ENCODE assay signal across 12 mouse cellular contexts in genomic region chr7:49636491-49637115, GRCm38 (mm10). TPM values are rescaled to one million over a fixed set of nuclear protein-coding genes. Genes with fewer than 3 reads are reported as not detected.
A peak's percentile ranks its signal among the peaks of the same experiment; 100 is the strongest.
DNase-seq lines count a peak whose midpoint lies in the region; ATAC-seq and TF ChIP-seq lines count a peak whose summit lies in the region.
"Had no signal": no experiment of that assay in that cellular context is flagged by ENCODE, and none has a peak within 500 bp of the region (broad histone marks: within the 10 kb centered on the region; RNA-seq: fewer than 3 reads in every experiment).

TSS of gene Dbx1 (minus strand) at chr7:49636849.

- ATAC-seq in lung, embryonic 14.5 days (ENCODE audit: insufficient read depth) = no peak
- ATAC-seq in lung, postnatal 0 days = no peak
- ATAC-seq in forebrain, embryonic 13.5 days = peak; percentile 43; the same call in 1 of the 2 replicates

- 1% methylated on average over 33 of the region's 33 CpGs for WGBS in lung, embryonic 14.5 days
- WGBS in lung, postnatal 0 days = 2% methylated on average over 24 of the region's 33 CpGs
- under 1% methylated on average over 33 of the region's 33 CpGs for WGBS in forebrain, embryonic 13.5 days
- WGBS in midbrain, embryonic 10.5 days = under 1% methylated on average over 33 of the region's 33 CpGs

- DNase-seq in lung, embryonic 14.5 days = peak; percentile 11
- no peak for DNase-seq in lung, postnatal 0 days (ENCODE audit: low spot score)
- peak; percentile 84 for DNase-seq in midbrain, embryonic 10.5 days (ENCODE audit: low spot score)
- DNase-seq in kidney, adult 9 months = no peak
- DNase-seq in gastrocnemius, postnatal 14 days = no peak
- no peak for DNase-seq in gastrocnemius, postnatal 25 days
- DNase-seq: heart, postnatal 4 days; kidney, postnatal 25 days; right cerebral cortex, postnatal 25 days had no signal

- H3K9ac ChIP-seq in lung, embryonic 14.5 days = no peak within 1 kb of the TSS
- H3K9ac ChIP-seq in lung, postnatal 0 days (replicated peaks; ENCODE audit: low read depth) = no peak within 1 kb of the TSS
- no peak within 1 kb of the TSS for H3K9ac ChIP-seq in forebrain, embryonic 13.5 days
- H3K9ac ChIP-seq: lung, embryonic 15.5 days had no signal

- no peak within 1 kb of the TSS for H3K27ac ChIP-seq in lung, embryonic 14.5 days (ENCODE audit: low read depth)
- no peak within 1 kb of the TSS for H3K27ac ChIP-seq in lung, postnatal 0 days (ENCODE audit: low read length)
- H3K27ac ChIP-seq in forebrain, embryonic 13.5 days = no peak within 1 kb of the TSS
- H3K27ac ChIP-seq in midbrain, embryonic 10.5 days (replicated peaks) = peak within 1 kb of the TSS; percentile 87
- H3K27ac ChIP-seq: lung, embryonic 15.5 days had no signal

- no peaks in the 10 kb centered on the region for H3K36me3 ChIP-seq in lung, embryonic 14.5 days (ENCODE audit: insufficient read depth)
- H3K36me3 ChIP-seq in lung, postnatal 0 days (ENCODE audit: insufficient read depth, low read length) = no peaks in the 10 kb centered on the region
- no peaks in the 10 kb centered on the region for H3K36me3 ChIP-seq in forebrain, embryonic 13.5 days (ENCODE audit: poor library complexity, severe bottlenecking)
- peaks cover 20% of the 10 kb centered on the region for H3K36me3 ChIP-seq in midbrain, embryonic 10.5 days
- H3K36me3 ChIP-seq: lung, embryonic 15.5 days had no signal

- H3K4me3 ChIP-seq in lung, embryonic 14.5 days (ENCODE audit: low read depth, low read length) = no peak within 1 kb of the TSS; the same call in 1 of the 2 replicates
- H3K4me3 ChIP-seq in lung, postnatal 0 days (ENCODE audit: low read depth, low read length) = no peak within 1 kb of the TSS
- peak within 1 kb of the TSS; percentile 12 for H3K4me3 ChIP-seq in forebrain, embryonic 13.5 days
- H3K4me3 ChIP-seq in midbrain, embryonic 10.5 days = peak within 1 kb of the TSS; percentile 60

- no peaks in the 10 kb centered on the region for H3K9me3 ChIP-seq in lung, embryonic 14.5 days (ENCODE audit: low read depth, low read length)
- H3K9me3 ChIP-seq in lung, postnatal 0 days (ENCODE audit: low read length) = no peaks in the 10 kb centered on the region
- no peaks in the 10 kb centered on the region for H3K9me3 ChIP-seq in forebrain, embryonic 13.5 days (replicated peaks)
- H3K9me3 ChIP-seq in midbrain, embryonic 10.5 days (replicated peaks) = no peaks in the 10 kb centered on the region
- H3K9me3 ChIP-seq: lung, embryonic 15.5 days had no signal

- intact Hi-C loops in gastrocnemius, postnatal 14 days (cut with DNase I; ENCODE audit: low total_unique reads) = no loop called here

- TF ChIP-seq EP300 in lung, postnatal 0 days (IDR thresholded peaks at IDR 0.05) = no peak

- H3K4me2 ChIP-seq in lung, embryonic 14.5 days = no peak within 1 kb of the TSS
- no peak within 1 kb of the TSS for H3K4me2 ChIP-seq in lung, postnatal 0 days (replicated peaks; ENCODE audit: low read depth, low read length)
- H3K4me2 ChIP-seq in forebrain, embryonic 13.5 days = peak within 1 kb of the TSS; percentile 21

- peaks cover 94% of the 10 kb centered on the region for H3K27me3 ChIP-seq in lung, embryonic 14.5 days (ENCODE audit: insufficient read depth, low read length)
- H3K27me3 ChIP-seq in lung, postnatal 0 days (replicated peaks; ENCODE audit: insufficient read depth, low read length) = peaks cover 66% of the 10 kb centered on the region
- peaks cover 98% of the 10 kb centered on the region for H3K27me3 ChIP-seq in forebrain, embryonic 13.5 days
- peaks cover 100% of the 10 kb centered on the region for H3K27me3 ChIP-seq in midbrain, embryonic 10.5 days (ENCODE audit: low read depth, poor library complexity, severe bottlenecking)

- H3K4me1 ChIP-seq in lung, embryonic 14.5 days (ENCODE audit: insufficient read depth) = no peaks in the 10 kb centered on the region; the same call in 1 of the 2 replicates
- H3K4me1 ChIP-seq in lung, postnatal 0 days (ENCODE audit: insufficient read depth, low read depth, low read length) = peaks cover 18% of the 10 kb centered on the region; the same call in 1 of the 2 replicates
- peaks cover 63% of the 10 kb centered on the region for H3K4me1 ChIP-seq in forebrain, embryonic 13.5 days
- peaks cover 95% of the 10 kb centered on the region for H3K4me1 ChIP-seq in midbrain, embryonic 10.5 days

- no peak for TF ChIP-seq CTCF in lung, embryonic 14.5 days (IDR thresholded peaks at IDR 0.05; ENCODE audit: low read depth)
- no peak for TF ChIP-seq CTCF in lung, postnatal 0 days (IDR thresholded peaks at IDR 0.05)

RNA-seq across cellular contexts. Expression of gene Dbx1, which starts in this region (rescaled TPM):
- not detected in 2 replicates for polyA plus RNA-seq in lung, embryonic 14.5 days (2014; fragmentation: Nextera tagmentation; extraction: Ambion mirVana)
- not detected in 2 replicates for polyA plus RNA-seq in lung, postnatal 0 days (2015; fragmentation: Nextera tagmentation; extraction: Ambion mirVana)
- polyA plus RNA-seq in forebrain, embryonic 13.5 days (2015; fragmentation: Nextera tagmentation; extraction: Ambion mirVana) = 7.5 and 10.9 TPM in 2 replicates
- polyA plus RNA-seq in midbrain, embryonic 10.5 days (2016; fragmentation: Nextera tagmentation; extraction: Ambion mirVana) = 168 and 188 TPM in 2 replicates
- total RNA-seq in gastrocnemius, postnatal 14 days (2021) = not detected
- total RNA-seq in gastrocnemius, postnatal 25 days (2021) = not detected
- total RNA-seq: heart, postnatal 4 days had no signal
- polyA plus RNA-seq: gonadal fat pad, adult 2 months; lung, embryonic 15.5 days had no signal

Comparison
In these comparisons a context has a peak if more than half of its experiments do, and no peak if none do; other contexts are left out.
1. RNA of gene Dbx1 (polyA plus RNA-seq): 168 to 188 TPM in midbrain, embryonic 10.5 days; 7.5 to 10.9 TPM in forebrain, embryonic 13.5 days, not detected in lung, embryonic 14.5 days and not detected in lung, postnatal 0 days; every median in the first group is over 10 times any median in the second.
2. Peak in DNase-seq in lung, embryonic 14.5 days; RNA of the gene not detected or under 1 TPM.
3. H3K4me3 ChIP-seq: peak in forebrain, embryonic 13.5 days (single experiment) and midbrain, embryonic 10.5 days (single experiment); none in lung, embryonic 14.5 days (single experiment) and lung, postnatal 0 days (single experiment).